Mouse (Mus musculus) brain, embryonic 14.5 days (tissue): ENCODE results near the gene Spesp1.

Experiments used
- CTCF ChIP-seq: fragments of 200-500 bp; IDR thresholded peaks from 2 replicates; pipeline ENCODE4 v1.5.1; 2012; ENCODE audit warnings: inconsistent platforms, mild to moderate bottlenecking, moderate library complexity, borderline replicate concordance; ENCODE audit not compliant: insufficient read depth, insufficient read length; ENCODE audit errors: extremely low read depth
- POLR2A ChIP-seq: fragments of 200-500 bp; IDR thresholded peaks from 2 replicates; pipeline ENCODE4 v1.6.1; 2012; ENCODE audit warnings: mild to moderate bottlenecking, inconsistent platforms, borderline replicate concordance; ENCODE audit not compliant: poor library complexity, insufficient read depth, insufficient read length, severe bottlenecking; ENCODE audit errors: extremely low read depth

DNA sequence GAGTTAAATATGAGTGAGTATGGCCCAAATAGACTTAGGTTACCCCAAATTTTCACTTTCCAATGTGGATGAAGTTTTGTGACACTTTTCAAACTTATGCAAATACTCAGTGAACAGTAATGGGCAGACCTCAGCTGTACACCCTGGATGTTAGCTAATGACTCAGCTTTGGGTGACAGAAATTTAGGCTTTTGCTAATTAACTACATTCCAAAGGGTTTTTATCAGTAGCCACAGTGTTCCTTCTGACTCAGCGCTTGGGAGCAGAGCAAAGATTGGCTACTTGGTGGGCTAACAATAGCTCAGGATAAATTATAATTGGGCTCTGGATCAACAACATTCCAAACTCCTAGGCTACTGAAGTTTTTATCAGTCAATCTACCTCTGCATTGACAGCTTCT, 14.9 kb upstream of the Spesp1 start:
- no peak for TF ChIP-seq CTCF
- TF ChIP-seq POLR2A: no peak
